ENCODE assay signal across 9 mouse cellular contexts in the genomic region with DNA sequence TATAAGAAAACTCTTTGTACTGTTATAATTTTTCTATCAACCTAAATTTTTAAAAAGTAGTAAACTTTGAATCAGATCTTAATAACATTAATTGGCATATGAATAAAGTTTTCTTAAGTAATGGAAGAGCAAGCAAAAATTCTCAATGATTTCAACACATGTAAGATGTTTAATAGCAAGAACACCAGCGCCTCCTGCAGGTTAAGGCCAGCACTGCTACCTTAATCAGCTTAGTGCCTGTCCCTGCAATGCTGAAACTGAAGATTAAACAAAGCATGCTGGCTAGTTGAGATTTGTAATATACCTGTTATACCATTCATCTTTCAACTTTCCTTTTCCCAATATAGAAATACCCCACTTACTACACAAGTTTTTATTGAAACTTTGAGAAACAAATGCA. TPM values are rescaled to one million over a fixed set of nuclear protein-coding genes. Genes with fewer than 3 reads are reported as not detected.
DNase-seq lines count a peak whose midpoint lies in the region; TF ChIP-seq lines count a peak whose summit lies in the region.
"Had no signal": no experiment of that assay in that cellular context is flagged by ENCODE, and none has a peak within 500 bp of the region (broad histone marks: within the 10 kb centered on the region; RNA-seq: fewer than 3 reads in every experiment).

No protein-coding gene starts in this region.

- no peaks in the 10 kb centered on the region for H3K27me3 ChIP-seq in ES-Bruce4 (ENCODE audit: control insufficient read depth, insufficient read depth, low read length, poor library complexity, severe bottlenecking)
- H3K27me3 ChIP-seq: lung, embryonic 15.5 days had no signal

- peak; percentile 60 for TF ChIP-seq CTCF in ES-Bruce4 (IDR thresholded peaks at IDR 0.05; ENCODE audit: low read depth, low read length)

- peaks cover 72% of the 10 kb centered on the region for H3K36me3 ChIP-seq in ES-Bruce4 (ENCODE audit: control insufficient read depth, insufficient read depth, low read length, poor library complexity, severe bottlenecking)

- no peaks in the 10 kb centered on the region for H3K9me3 ChIP-seq in ES-Bruce4 (replicated peaks; ENCODE audit: control insufficient read depth, insufficient read depth, low read length, poor library complexity, severe bottlenecking)
- H3K9me3 ChIP-seq: lung, embryonic 15.5 days had no signal

- no peak for TF ChIP-seq POLR2A in ES-Bruce4 (IDR thresholded peaks at IDR 0.05; ENCODE audit: insufficient read depth, low read length)

- H3K27ac ChIP-seq in ES-Bruce4 (ENCODE audit: insufficient read depth, low read length): no peak overlapping the region
- H3K27ac ChIP-seq: lung, embryonic 15.5 days had no signal

- no peaks in the 10 kb centered on the region for H3K4me1 ChIP-seq in ES-Bruce4 (ENCODE audit: control insufficient read depth, insufficient read depth, low read length)

- peak; percentile 81 for DNase-seq in adipocyte (ENCODE audit: low spot score)
- peak; percentile 91 for DNase-seq in embryo, embryonic 10.5 days (ENCODE audit: low spot score)
- peak; percentile 89 for DNase-seq in heart, adult 8-10 months (ENCODE audit: low spot score)
- DNase-seq in layer of hippocampus, adult 9-11 months: peak; percentile 77
- DNase-seq in lung, postnatal 36 days: peak; percentile 95
- DNase-seq in right cerebral cortex, postnatal 25 days: peak; percentile 60
- peak; percentile 58 to 78 for DNase-seq in urinary bladder, postnatal 36 days (ENCODE audit: low spot score in 2 of 2)

- no peak for TF ChIP-seq EP300 in ES-Bruce4 (IDR thresholded peaks at IDR 0.05; ENCODE audit: insufficient read depth, low read depth, low read length)

- no peak overlapping the region for H3K9ac ChIP-seq in ES-Bruce4 (ENCODE audit: low read depth, poor library complexity, severe bottlenecking)
- H3K9ac ChIP-seq: lung, embryonic 15.5 days had no signal

- no peak overlapping the region for H3K4me3 ChIP-seq in ES-Bruce4 (ENCODE audit: low read depth, low read length)
- H3K4me3 ChIP-seq: lung, embryonic 15.5 days had no signal

RNA-seq across cellular contexts. Expression of gene Rtraf, which starts 5.7 kb away (rescaled TPM):
- polyA plus RNA-seq in ES-Bruce4 (2011; ENCODE audit: insufficient read depth, insufficient read length, low read depth, missing spikeins): 242 and 246 TPM in 2 replicates
- 10 to 100 TPM; 61.4 to 74.2 (median 69.8) TPM for total RNA-seq in heart, adult 8-10 months (2022)
